In genomic region chr4:135416367-135416766, GRCm38 (mm10) we compare ENCODE assay signal across 18 mouse cellular contexts. TPM values are rescaled to one million over a fixed set of nuclear protein-coding genes. Genes with fewer than 3 reads are reported as not detected.
A peak's percentile ranks its signal among the peaks of the same experiment; 100 is the strongest.
DNase-seq lines count a peak whose midpoint lies in the region; ATAC-seq and TF ChIP-seq lines count a peak whose summit lies in the region.
"Had no signal": no experiment of that assay in that cellular context is flagged by ENCODE, and none has a peak within 500 bp of the region (broad histone marks: within the 10 kb centered on the region; RNA-seq: fewer than 3 reads in every experiment).

No protein-coding gene starts in this region.

- no peaks in the 10 kb centered on the region for H3K4me1 ChIP-seq in lung, postnatal 0 days (ENCODE audit: insufficient read depth, low read depth, low read length)
- H3K4me1 ChIP-seq in ES-E14 (ENCODE audit: control insufficient read depth in 2 of 2, insufficient read depth in 2 of 2, low read length in 2 of 2, poor library complexity in 1 of 2): peaks cover 0 to 13% of the 10 kb centered on the region in 2 experiments; a peak in 3 of 4 replicates
- H3K4me1 ChIP-seq in liver, embryonic 12.5 days: peaks cover 22% of the 10 kb centered on the region
- H3K4me1 ChIP-seq: embryonic facial prominence, embryonic 15.5 days; limb, embryonic 13.5 days had no signal

- DNase-seq in lung, postnatal 0 days (ENCODE audit: low spot score): peak; percentile 29
- no peak for DNase-seq in lung, postnatal 14 days
- DNase-seq in ES-E14 (ENCODE audit: low read depth, low spot score): no peak
- DNase-seq in urinary bladder, postnatal 14 days (ENCODE audit: low spot score): no peak
- no peak for DNase-seq in adrenal gland, adult 2 months
- DNase-seq: adrenal gland, postnatal 10 days; cerebellum, postnatal 36 days; gastrocnemius, adult 2 months; spleen, adult 18-20 months had no signal

- H3K36me3 ChIP-seq in lung, postnatal 0 days (ENCODE audit: insufficient read depth, low read length): 0 out of 2 replicates have a peak, but pooled peaks cover 8% of the 10 kb centered on the region
- H3K36me3 ChIP-seq in ES-E14 (ENCODE audit: control insufficient read depth, insufficient read depth, low read length, poor library complexity, severe bottlenecking): peaks cover 20% of the 10 kb centered on the region; the same call in 1 of the 2 replicates
- peaks cover 35% of the 10 kb centered on the region for H3K36me3 ChIP-seq in liver, embryonic 12.5 days

- no peaks in the 10 kb centered on the region for H3K27me3 ChIP-seq in lung, postnatal 0 days (replicated peaks; ENCODE audit: insufficient read depth, low read length)
- H3K27me3 ChIP-seq in liver, embryonic 12.5 days (replicated peaks): no peaks in the 10 kb centered on the region
- H3K27me3 ChIP-seq: embryonic facial prominence, embryonic 15.5 days; limb, embryonic 13.5 days had no signal

- no peak overlapping the region for H3K4me3 ChIP-seq in lung, postnatal 0 days (ENCODE audit: low read depth, low read length)
- no peak overlapping the region for H3K4me3 ChIP-seq in ES-E14 (ENCODE audit: insufficient read depth in 1 of 2, low read depth in 1 of 2, low read length in 2 of 2, poor library complexity in 1 of 2, severe bottlenecking in 1 of 2)
- peak overlapping the region; percentile 18; the same call in 1 of the 2 replicates for H3K4me3 ChIP-seq in liver, embryonic 12.5 days
- H3K4me3 ChIP-seq: embryonic facial prominence, embryonic 15.5 days; gastrocnemius, adult 2 months; limb, embryonic 13.5 days; myocyte had no signal

- no peak overlapping the region for H3K4me2 ChIP-seq in lung, postnatal 0 days (replicated peaks; ENCODE audit: low read depth, low read length)
- peak overlapping the region; percentile 8; the same call in 1 of the 2 replicates for H3K4me2 ChIP-seq in liver, embryonic 12.5 days
- H3K4me2 ChIP-seq: embryonic facial prominence, embryonic 15.5 days; limb, embryonic 13.5 days had no signal

- WGBS in lung, postnatal 0 days: 85% methylated on average over 21 of the region's 21 CpGs
- WGBS in liver, embryonic 12.5 days (ENCODE audit: insufficient replicate concordance): 58% methylated on average over 21 of the region's 21 CpGs

- ATAC-seq in lung, postnatal 0 days: no peak
- no peak for ATAC-seq in liver, embryonic 12.5 days
- peak; percentile 32; the same call in 1 of the 2 replicates for ATAC-seq in neutrophil, adult 5-6 weeks (ENCODE audit: extremely low read depth, insufficient number of reproducible peaks, low FRiP score, poor library complexity, severe bottlenecking)
- ATAC-seq in frontal cortex, adult (ENCODE audit: low TSS enrichment): no peak
- ATAC-seq: forebrain, embryonic 14.5 days; hindbrain, postnatal 0 days had no signal

- no peak overlapping the region for H3K9ac ChIP-seq in lung, postnatal 0 days (replicated peaks; ENCODE audit: low read depth)
- peak overlapping the region; percentile 59; the same call in 1 of the 2 replicates for H3K9ac ChIP-seq in ES-E14 (ENCODE audit: insufficient read depth, low read depth, low read length, poor library complexity, severe bottlenecking)
- no peak overlapping the region for H3K9ac ChIP-seq in liver, embryonic 12.5 days
- H3K9ac ChIP-seq: embryonic facial prominence, embryonic 15.5 days; limb, embryonic 13.5 days had no signal

- no peaks in the 10 kb centered on the region for H3K9me3 ChIP-seq in lung, postnatal 0 days (ENCODE audit: low read length)
- H3K9me3 ChIP-seq in ES-E14 (ENCODE audit: control insufficient read depth, insufficient read depth, low read depth, low read length): no peaks in the 10 kb centered on the region
- H3K9me3 ChIP-seq in liver, embryonic 12.5 days (replicated peaks): no peaks in the 10 kb centered on the region
- H3K9me3 ChIP-seq: embryonic facial prominence, embryonic 15.5 days; limb, embryonic 13.5 days had no signal

- no peak for TF ChIP-seq EP300 in lung, postnatal 0 days (IDR thresholded peaks at IDR 0.05)

- TF ChIP-seq CTCF in lung, postnatal 0 days (IDR thresholded peaks at IDR 0.05): no peak

- H3K27ac ChIP-seq in lung, postnatal 0 days (ENCODE audit: low read length): no peak overlapping the region
- no peak overlapping the region for H3K27ac ChIP-seq in ES-E14 (ENCODE audit: insufficient read depth, low read depth, low read length, poor library complexity, severe bottlenecking)
- no peak overlapping the region for H3K27ac ChIP-seq in liver, embryonic 12.5 days
- H3K27ac ChIP-seq: embryonic facial prominence, embryonic 15.5 days; gastrocnemius, adult 2 months; hindbrain, postnatal 0 days; limb, embryonic 13.5 days; macrophage had no signal

- in situ Hi-C loops in ES-E14 (cut with MboI; ENCODE audit: low sequenced_read_pairs in 2 of 2, unreplicated experiment in 2 of 2): no loop called here

TF ChIP-seq in ES-E14, 5 proteins besides CTCF, POLR2A, EP300 and RAD21:
- TF ChIP-seq HCFC1 (IDR thresholded peaks at IDR 0.05; ENCODE audit: borderline replicate concordance, insufficient read depth, low read length) (no peak), ZNF384 (IDR thresholded peaks at IDR 0.05; ENCODE audit: low read depth, low read length) (0 out of 2 replicates have a peak, but pooled peaks have one; percentile 44)
TF ChIP-seq in ES-E14: peak in this region for 1.

RNA-seq across cellular contexts. Expression of gene Rcan3, which starts 17.3 kb away (rescaled TPM):
- 12.6 and 12.7 TPM in 2 replicates for polyA plus RNA-seq in lung, postnatal 0 days (2015; fragmentation: Nextera tagmentation; extraction: Ambion mirVana)
- total RNA-seq in ES-E14 (2012; rRNA removed): 11.2 and 14.6 TPM in 2 replicates
- 4.9 and 8.3 TPM in 2 replicates for polyA plus RNA-seq in liver, embryonic 12.5 days (2016; fragmentation: Nextera tagmentation; extraction: Ambion mirVana)
- total RNA-seq in neutrophil, adult 5-6 weeks (2017): 3.6 and 4.5 TPM in 2 replicates
- 10 to 100 TPM; 12.1 to 24.4 TPM for total RNA-seq in adrenal gland, adult 2 months (2021)
- polyA plus RNA-seq in adrenal gland, adult 2 months (2012; rRNA removed): 13.1 and 15.7 TPM in 2 replicates

RNA-seq across cellular contexts. Expression of gene Ncmap, which starts 18.3 kb away (rescaled TPM):
- polyA plus RNA-seq in lung, postnatal 0 days (2015; fragmentation: Nextera tagmentation; extraction: Ambion mirVana): 0.90 and 1.5 TPM in 2 replicates
- total RNA-seq in ES-E14 (2012; rRNA removed): 1.2 and 1.6 TPM in 2 replicates
- polyA plus RNA-seq in liver, embryonic 12.5 days (2016; fragmentation: Nextera tagmentation; extraction: Ambion mirVana): 0.08 and 0.11 TPM in 2 replicates
- not detected in 2 replicates for total RNA-seq in neutrophil, adult 5-6 weeks (2017)
- under 1 TPM in 1 of 2 experiments, not detected in 1; 0.28 TPM for total RNA-seq in adrenal gland, adult 2 months (2021)
- polyA plus RNA-seq in adrenal gland, adult 2 months (2012; rRNA removed): 0.15 and 3.2 TPM in 2 replicates
- polyA plus RNA-seq: macrophage had no signal
